Mouse (Mus musculus) testis, adult 10 weeks (tissue): Measurements from ENCODE around the gene Dhx34. TPM values are rescaled to one million over a fixed set of nuclear protein-coding genes. Genes with fewer than 3 reads are reported as not detected.

ENCODE experiments used
- polyA plus RNA-seq: library from polyadenylated mRNA; stranded (reverse); fragments of 350-450 nt; fragmentation: Illumina TruSeq; extraction: RNeasy Lipid Tissue Mini Kit (QIAGEN cat#74804); gene quantifications from one replicate; pipeline ENCODE4 v1.2.3, GENCODE M21; 2014; ENCODE audit warnings: low read depth, low replicate concordance

Gene Dhx34
- 0.32 TPM for polyA plus RNA-seq

GRCm38 (mm10) chr7:16221582-16222272, at the start of gene Dhx34:
Gene Dhx34, minus strand, starts transcription at chr7:16222037.

GRCm38 (mm10) chr7:16259110-16259590, 37.3 kb upstream of the Dhx34 start, which contains the start of gene C5ar1:
Gene C5ar1, minus strand, starts transcription at chr7:16259540.

GRCm38 (mm10) chr7:16244067-16244466, 22.2 kb upstream of the Dhx34 start, which contains the start of gene C5ar2:
Gene C5ar2, minus strand, starts transcription at chr7:16244154.

DNA sequence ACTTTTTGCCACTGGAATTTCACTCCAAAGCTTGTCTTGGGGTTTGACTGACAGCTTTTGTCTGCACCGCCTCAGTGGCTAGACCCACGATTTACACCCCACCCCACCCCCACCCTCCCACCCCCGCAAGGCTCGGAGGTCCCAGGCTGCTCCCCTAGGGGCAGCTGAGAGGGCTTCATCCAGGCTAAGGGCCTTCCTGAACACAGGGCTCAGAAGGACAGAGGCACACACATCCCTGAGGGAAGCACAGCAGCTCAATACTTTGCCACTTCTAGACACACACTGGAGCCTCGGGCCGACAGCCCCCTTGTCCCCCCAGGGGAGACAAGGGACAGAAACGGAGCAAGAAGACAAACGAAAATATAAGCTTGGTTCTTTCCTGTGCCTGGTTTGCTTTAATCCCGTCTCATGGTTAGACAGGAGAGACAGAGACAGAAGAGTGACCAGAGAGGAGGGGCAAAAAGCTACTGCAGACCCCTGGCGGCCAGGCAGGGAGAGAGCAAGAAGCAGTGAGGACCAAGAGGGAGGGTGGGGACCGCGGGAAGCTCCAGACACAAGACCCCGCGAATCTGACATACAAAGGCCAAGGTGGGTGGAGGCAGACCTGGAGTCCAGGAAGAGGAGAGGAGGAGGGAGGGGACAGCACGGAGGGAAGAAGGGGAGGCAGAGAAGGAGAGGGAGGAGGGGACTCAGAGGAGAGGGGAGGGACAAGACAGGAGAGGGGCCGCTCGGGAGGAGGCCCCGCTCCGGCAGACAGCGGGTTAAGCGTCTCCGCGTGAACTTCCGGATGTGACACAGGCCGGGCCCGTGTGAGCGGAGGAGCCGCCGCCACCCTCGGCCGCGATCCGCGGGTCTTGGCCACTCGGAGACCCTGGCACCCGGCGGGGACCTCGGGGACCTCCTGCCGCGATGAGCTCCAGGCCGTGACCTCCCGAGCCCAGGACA, 47.0 kb downstream of the Dhx34 start, which contains the start of gene Meis3:
TSS of gene Meis3 (plus strand) at position 494 of the 945 bp plus-strand sequence.

Other genes starting within 250 kb of the Dhx34 start
- 0.15 TPM for gene Bicra, start 174.1 kb downstream of the Dhx34 start, polyA plus RNA-seq
- gene Zfp541, start 160.2 kb downstream of the Dhx34 start, polyA plus RNA-seq: 18.6 TPM
- gene Napa, start 123.6 kb downstream of the Dhx34 start, polyA plus RNA-seq: 32.6 TPM
- 2.6 TPM for gene Kptn, start 102.1 kb downstream of the Dhx34 start, polyA plus RNA-seq
- gene Slc8a2, start 92.2 kb downstream of the Dhx34 start, polyA plus RNA-seq: 2.8 TPM
- gene Meis3, start 46.9 kb downstream of the Dhx34 start, polyA plus RNA-seq: not detected
- not detected for gene C5ar2, start 22.1 kb upstream of the Dhx34 start, polyA plus RNA-seq
- gene C5ar1, start 37.5 kb upstream of the Dhx34 start, polyA plus RNA-seq: 0.28 TPM
- 1.8 TPM for gene Inafm1, start 51.6 kb upstream of the Dhx34 start, polyA plus RNA-seq
- 18.3 TPM for gene Ccdc9, start 64.8 kb upstream of the Dhx34 start, polyA plus RNA-seq
- gene Bbc3, start 86.4 kb upstream of the Dhx34 start, polyA plus RNA-seq: not detected
- 62.7 TPM for gene Sae1, start 165.8 kb upstream of the Dhx34 start, polyA plus RNA-seq
- 3.0 TPM for gene Zc3h4, start 178.9 kb upstream of the Dhx34 start, polyA plus RNA-seq
- not detected for gene Tmem160, start 230.7 kb upstream of the Dhx34 start, polyA plus RNA-seq